Mouse (Mus musculus) megakaryocyte, embryonic 14.5 days (primary cell): ENCODE data around the gene Adarb1.

Experiments used
- FLI1 ChIP-seq: IDR thresholded peaks from 2 replicates; pipeline ENCODE4 v1.6.1; 2012; ENCODE audit warnings: low read length, inconsistent platforms, mixed read lengths
- GATA1 ChIP-seq: IDR thresholded peaks from 3 replicates; pipeline ENCODE4 v1.6.1; 2012; ENCODE audit warnings: mixed read lengths, low read length, inconsistent platforms, borderline replicate concordance

GRCm38 (mm10) chr10:77304840-77305533, 113.1 kb downstream of the Adarb1 start:
- no peak for TF ChIP-seq GATA1
- no peak for TF ChIP-seq FLI1
